Mouse (Mus musculus) erythroblast, embryonic 14.5 days (primary cell): Measurements from ENCODE around the gene Acot11. TPM values are rescaled to one million over a fixed set of nuclear protein-coding genes. Genes with fewer than 3 reads are reported as not detected.

Source experiments
- H3K27me3 ChIP-seq: 2 replicates; pipeline ENCODE4 v1.6.1; 2012; ENCODE audit warnings: inconsistent platforms; ENCODE audit not compliant: control insufficient read depth
- H3K36me3 ChIP-seq: 2 replicates; pipeline ENCODE4 v1.6.1; 2012; ENCODE audit warnings: mild to moderate bottlenecking, inconsistent platforms; ENCODE audit not compliant: control insufficient read depth
- H3K4me1 ChIP-seq: 2 replicates; pipeline ENCODE4 v1.6.1; 2012; ENCODE audit warnings: inconsistent platforms; ENCODE audit not compliant: control insufficient read depth
- H3K4me3 ChIP-seq: replicated peaks from 2 replicates; pipeline ENCODE3; 2012; ENCODE audit warnings: moderate library complexity, mild to moderate bottlenecking, inconsistent platforms
- H3K9me3 ChIP-seq: 2 replicates; pipeline ENCODE4 v1.6.1; 2012; ENCODE audit warnings: low read length, inconsistent platforms, mixed read lengths; ENCODE audit not compliant: control insufficient read depth
- GATA1 ChIP-seq: IDR thresholded peaks from 2 replicates; pipeline ENCODE4 v1.6.1; 2012; ENCODE audit warnings: low read length, inconsistent platforms, mixed read lengths
- TAL1 ChIP-seq: IDR thresholded peaks from 3 replicates; pipeline ENCODE4 v1.6.1; 2012; ENCODE audit warnings: low read length, inconsistent platforms, mixed read lengths
- polyA plus RNA-seq: library from polyadenylated mRNA; stranded (reverse); fragments of >175 nt; gene quantifications from 2 replicates; pipeline ENCODE4 v1.2.3, GENCODE M21; 2012

Gene Acot11
- polyA plus RNA-seq, 1 experiment: 1.3 TPM

DNA sequence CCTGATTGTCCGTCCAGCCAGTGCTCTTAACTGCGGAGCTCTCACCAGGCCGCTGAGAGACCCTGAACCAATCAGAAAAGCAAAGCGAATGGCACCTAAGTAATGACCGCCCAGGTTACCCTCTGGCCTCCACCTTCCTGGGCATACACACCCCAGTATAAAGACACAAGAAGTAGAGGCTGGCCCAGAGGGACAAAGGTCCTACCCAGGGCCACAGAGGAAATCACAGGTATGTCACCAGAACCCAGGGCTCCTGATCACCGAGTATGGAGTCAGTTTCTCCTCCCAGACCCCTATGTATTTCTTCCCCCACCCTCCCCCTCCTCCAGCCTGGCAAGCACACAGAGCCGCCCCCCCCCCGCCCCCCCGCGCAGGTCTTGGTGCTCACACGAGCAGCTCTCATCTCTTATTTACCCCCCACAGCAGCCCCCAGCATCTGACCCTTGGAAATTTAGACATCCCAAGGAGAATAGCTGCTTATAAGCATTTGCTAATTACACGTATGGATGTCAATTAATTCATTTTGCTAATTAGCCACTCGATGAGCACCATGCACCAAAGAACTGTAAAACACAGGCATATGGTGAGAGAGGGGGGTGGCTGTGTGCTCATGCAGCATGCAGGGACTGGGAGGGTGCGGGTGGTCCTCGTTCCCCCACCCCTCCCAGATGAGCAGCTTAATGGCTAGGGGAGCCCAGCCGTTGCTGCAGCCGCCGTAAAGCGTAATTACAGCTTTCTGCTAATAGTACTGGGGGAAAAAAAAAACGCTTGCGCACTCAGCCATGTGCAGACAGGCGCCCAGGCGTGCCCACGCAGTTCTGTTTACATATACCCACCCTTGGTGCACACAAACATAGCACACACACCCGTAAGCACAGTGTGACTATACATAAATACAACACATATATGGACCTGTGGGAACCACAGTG lies 10.9 kb upstream of the Acot11 start:
- Histone ChIP-seq H3K4me3 (no peak overlapping the region), H3K9me3 (peaks cover 3% of the 10 kb centered on the region; the same call in 1 of the 2 replicates), H3K4me1 (peaks cover 2% of the 10 kb centered on the region), H3K27me3 (peaks cover 11% of the 10 kb centered on the region), H3K36me3 (no peaks in the 10 kb centered on the region)
- no peak for TF ChIP-seq TAL1
- TF ChIP-seq GATA1: no peak

DNA sequence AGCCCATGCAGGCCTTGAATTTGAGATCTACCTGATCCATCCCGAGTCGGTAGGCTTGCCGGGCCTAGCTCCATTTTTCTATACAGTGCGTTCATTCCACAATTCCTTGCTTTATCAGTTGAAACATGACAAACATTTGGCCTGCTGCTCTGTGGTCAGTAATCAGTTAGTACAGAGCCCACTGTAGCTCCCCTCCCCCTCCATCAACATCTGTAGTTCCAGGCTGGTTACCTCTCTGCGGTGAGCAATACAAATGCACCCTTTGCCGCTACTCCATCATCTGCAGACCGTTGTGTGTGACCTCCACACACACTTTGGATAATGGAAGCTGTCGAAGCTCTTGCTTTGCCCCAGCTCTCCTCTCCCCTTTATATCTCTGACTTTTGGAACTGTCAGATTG lies 6.4 kb upstream of the Acot11 start:
- peaks cover 13% of the 10 kb centered on the region for H3K36me3 ChIP-seq
- H3K9me3 ChIP-seq: peaks cover 9% of the 10 kb centered on the region
- TF ChIP-seq TAL1 (no peak), GATA1 (no peak)
- no peak overlapping the region for H3K4me3 ChIP-seq
- no peaks in the 10 kb centered on the region for H3K27me3 ChIP-seq
- peaks cover 21% of the 10 kb centered on the region for H3K4me1 ChIP-seq

DNA sequence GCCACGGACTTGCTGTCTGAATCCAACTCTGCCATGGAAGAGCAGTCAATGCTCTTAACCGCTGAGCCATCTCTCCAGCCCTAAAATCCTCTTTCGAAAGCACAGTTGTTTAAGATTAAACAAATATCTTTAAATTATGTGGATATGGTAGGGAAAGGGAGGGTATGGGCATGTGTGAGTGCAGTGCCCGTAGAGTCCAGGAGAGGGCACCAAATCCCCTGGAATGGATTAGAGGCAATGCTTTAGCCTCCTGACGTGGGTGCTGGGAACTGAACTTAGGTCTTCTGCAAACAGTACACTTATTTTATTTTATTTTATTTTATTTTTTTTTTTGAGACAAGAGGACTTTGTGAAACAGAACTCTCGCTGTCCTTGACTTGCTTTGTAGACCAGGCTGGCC lies 5.2 kb upstream of the Acot11 start:
- TF ChIP-seq GATA1 (no peak), TAL1 (no peak)
- Histone ChIP-seq H3K9me3 (peaks cover 9% of the 10 kb centered on the region), H3K36me3 (peaks cover 21% of the 10 kb centered on the region), H3K4me3 (no peak overlapping the region), H3K27me3 (no peaks in the 10 kb centered on the region), H3K4me1 (peaks cover 32% of the 10 kb centered on the region)

DNA sequence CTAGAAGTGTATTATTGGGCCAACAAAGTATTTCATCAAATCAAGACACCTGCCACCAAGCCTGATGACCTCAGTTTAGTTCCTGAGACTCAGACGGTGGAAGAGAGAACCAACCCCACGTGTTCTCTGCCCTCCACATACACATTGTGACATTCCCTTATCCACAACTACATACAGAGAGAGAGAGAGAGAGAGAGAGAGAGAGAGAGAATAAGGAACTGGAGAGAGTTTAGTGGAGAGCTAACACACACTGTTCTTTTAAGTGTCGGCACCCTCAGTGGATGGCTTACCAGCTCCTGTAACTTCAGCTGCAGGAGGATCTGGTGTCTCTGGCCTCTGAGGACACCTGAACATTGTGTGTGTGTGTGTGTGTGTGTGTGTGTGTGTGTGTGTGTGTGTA lies 2.5 kb upstream of the Acot11 start:
- Histone ChIP-seq H3K9me3 (peaks cover 9% of the 10 kb centered on the region), H3K27me3 (no peaks in the 10 kb centered on the region), H3K4me3 (no peak overlapping the region), H3K4me1 (peaks cover 57% of the 10 kb centered on the region), H3K36me3 (peaks cover 39% of the 10 kb centered on the region)
- TF ChIP-seq GATA1 (no peak), TAL1 (no peak)

DNA sequence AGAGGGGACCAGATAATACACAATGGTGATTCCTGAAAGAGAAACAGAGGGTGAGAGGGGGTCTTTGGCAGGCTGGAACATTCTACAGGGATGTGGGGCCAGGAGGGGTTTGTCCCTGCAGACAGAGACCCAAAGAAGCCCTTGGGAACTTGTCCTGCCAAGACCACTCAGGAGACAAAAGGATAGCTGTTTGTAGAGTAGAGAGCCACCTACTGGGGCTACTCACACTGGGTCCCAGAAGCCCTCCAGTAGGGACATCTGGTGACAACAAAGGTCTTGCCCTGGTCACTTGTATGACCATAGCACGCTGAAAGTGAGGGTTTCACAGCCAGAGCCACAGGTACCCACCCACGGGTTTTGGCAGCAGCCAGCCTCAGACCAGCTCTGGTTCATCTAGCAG lies 1.1 kb upstream of the Acot11 start:
- H3K4me1 ChIP-seq: peaks cover 71% of the 10 kb centered on the region
- TF ChIP-seq TAL1: no peak
- no peak for TF ChIP-seq GATA1
- peak overlapping the region; percentile 80 for H3K4me3 ChIP-seq
- H3K27me3 ChIP-seq: no peaks in the 10 kb centered on the region
- peaks cover 14% of the 10 kb centered on the region for H3K9me3 ChIP-seq
- H3K36me3 ChIP-seq: peaks cover 53% of the 10 kb centered on the region

DNA sequence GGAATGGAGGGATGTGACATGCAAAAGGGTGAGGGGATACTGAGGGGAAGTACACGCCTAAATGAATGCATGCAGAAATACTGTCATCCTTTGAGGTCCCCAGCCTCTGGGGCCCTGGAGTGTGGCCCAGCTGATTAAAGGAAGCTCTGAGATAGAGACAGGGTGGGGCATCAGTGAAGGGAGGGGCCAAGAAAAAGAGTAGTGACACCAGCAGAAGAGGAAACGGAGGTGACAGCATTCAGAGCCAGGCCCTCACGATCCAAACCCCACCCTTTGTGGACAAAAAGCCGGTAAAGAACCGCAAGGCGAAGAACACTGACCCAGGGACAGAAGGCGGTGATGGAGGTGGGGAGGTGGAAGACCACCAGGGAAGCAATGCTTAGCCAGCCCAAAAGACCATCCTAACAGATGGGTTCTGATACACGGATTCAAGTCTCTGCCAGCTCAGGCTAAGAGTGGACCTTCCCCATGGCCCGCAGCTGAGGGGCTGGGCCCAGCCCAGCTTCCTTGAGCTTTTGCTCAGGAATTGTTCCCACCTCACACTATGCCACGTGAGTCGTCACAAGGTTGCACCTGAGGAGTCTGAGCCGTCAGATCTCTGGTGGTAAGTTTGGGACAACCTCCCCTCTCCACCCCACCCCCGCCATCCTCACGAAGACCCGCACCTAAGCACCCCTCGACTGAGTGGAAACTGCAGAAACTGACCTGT lies 443 bp downstream of the Acot11 start:
- Histone ChIP-seq H3K4me1 (peaks cover 85% of the 10 kb centered on the region), H3K27me3 (no peaks in the 10 kb centered on the region), H3K36me3 (peaks cover 68% of the 10 kb centered on the region), H3K4me3 (peak overlapping the region; percentile 80), H3K9me3 (peaks cover 6% of the 10 kb centered on the region)
- TF ChIP-seq TAL1 (peak; percentile 30; the same call in 1 of the 3 replicates), GATA1 (no peak; the same call in 1 of the 2 replicates)

DNA sequence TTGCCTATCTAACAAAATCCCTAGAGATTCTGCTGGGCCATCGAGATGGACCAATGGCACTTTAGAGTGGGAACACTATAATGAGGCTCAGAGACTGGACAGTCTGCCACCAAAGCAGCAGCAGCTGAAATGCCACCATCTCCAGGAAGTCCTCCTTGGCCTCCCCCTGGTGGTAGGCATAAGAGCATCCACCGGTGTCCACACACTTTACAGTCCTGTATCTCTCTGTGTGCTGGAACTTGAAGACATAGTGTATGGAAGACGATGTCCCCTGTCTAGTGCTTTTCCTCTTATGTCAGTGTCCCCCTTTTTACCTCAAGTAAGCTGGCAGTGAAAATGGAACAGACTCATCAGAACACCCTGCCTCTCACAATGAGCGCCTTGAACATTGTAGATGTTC lies 1.0 kb downstream of the Acot11 start:
- H3K9me3 ChIP-seq: peaks cover 6% of the 10 kb centered on the region
- TF ChIP-seq TAL1: no peak
- no peak for TF ChIP-seq GATA1
- H3K27me3 ChIP-seq: no peaks in the 10 kb centered on the region
- peaks cover 90% of the 10 kb centered on the region for H3K4me1 ChIP-seq
- peaks cover 74% of the 10 kb centered on the region for H3K36me3 ChIP-seq
- H3K4me3 ChIP-seq: peak overlapping the region; percentile 80

DNA sequence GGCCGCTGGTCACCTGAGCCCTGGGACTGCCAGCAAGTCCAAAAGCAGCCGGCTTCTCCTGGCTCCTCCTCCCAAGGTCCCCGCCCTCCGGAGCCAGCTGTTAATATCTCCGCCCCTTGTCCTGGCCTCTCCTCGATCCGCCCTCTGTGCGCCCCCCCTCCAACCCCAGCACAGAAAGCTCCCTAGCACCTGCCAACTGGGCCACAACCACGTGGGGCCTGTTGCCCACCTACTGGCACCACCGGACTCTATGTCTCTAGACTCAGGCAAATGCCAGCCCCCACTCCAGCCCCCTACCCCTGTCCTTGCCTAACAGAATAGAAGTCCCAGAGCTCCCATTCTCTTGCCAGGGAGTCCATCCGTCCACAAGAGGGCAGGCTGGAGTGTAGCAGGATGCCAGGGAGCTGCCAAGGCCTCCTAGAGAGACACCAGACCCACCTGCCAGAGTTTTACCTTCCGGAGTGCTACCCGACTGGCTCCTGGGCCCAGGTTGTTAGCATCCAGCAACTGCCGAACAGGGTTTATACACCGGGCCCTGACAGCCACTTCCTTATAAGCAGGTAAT lies 4.9 kb downstream of the Acot11 start:
- no peak for TF ChIP-seq TAL1
- TF ChIP-seq GATA1: no peak
- Histone ChIP-seq H3K27me3 (no peaks in the 10 kb centered on the region), H3K4me3 (peak overlapping the region; percentile 53), H3K36me3 (peaks cover 88% of the 10 kb centered on the region), H3K9me3 (peaks cover 6% of the 10 kb centered on the region), H3K4me1 (peaks cover 89% of the 10 kb centered on the region)
